ENCODE assay signal across 10 mouse cellular contexts in genomic region chr11:63970818-63971217, GRCm38 (mm10).
"Had no signal": no experiment of that assay in that cellular context is flagged by ENCODE, and none has a peak within 500 bp of the region (broad histone marks: within the 10 kb centered on the region; RNA-seq: fewer than 3 reads in every experiment).

No protein-coding gene starts in this region.

- H3K4me3 ChIP-seq: left cerebral cortex, adult 2 months; liver, embryonic 13.5 days had no signal

- DNase-seq: layer of hippocampus, postnatal 36 days; liver, embryonic 13.5 days; lung, adult 2 months; lung, postnatal 14 days; lung, postnatal 4 days; midbrain, embryonic 14.5 days; thymus, adult 18-20 months; thymus, postnatal 4 days had no signal

- H3K27me3 ChIP-seq: liver, embryonic 13.5 days had no signal

- H3K27ac ChIP-seq: left cerebral cortex, adult 2 months; liver, embryonic 13.5 days had no signal

- H3K9ac ChIP-seq: liver, embryonic 13.5 days had no signal

- H3K9me3 ChIP-seq: liver, embryonic 13.5 days had no signal

- H3K4me2 ChIP-seq: liver, embryonic 13.5 days; midbrain, embryonic 11.5 days had no signal
